Mouse (Mus musculus): Measurements from ENCODE around the gene Rab27a. TPM values are rescaled to one million over a fixed set of nuclear protein-coding genes. Genes with fewer than 3 reads are reported as not detected.

Gene Rab27a
- total and polyA plus RNA-seq, 2 experiments from 2014 or later, result 2.7 to 6.4 TPM

DNA sequence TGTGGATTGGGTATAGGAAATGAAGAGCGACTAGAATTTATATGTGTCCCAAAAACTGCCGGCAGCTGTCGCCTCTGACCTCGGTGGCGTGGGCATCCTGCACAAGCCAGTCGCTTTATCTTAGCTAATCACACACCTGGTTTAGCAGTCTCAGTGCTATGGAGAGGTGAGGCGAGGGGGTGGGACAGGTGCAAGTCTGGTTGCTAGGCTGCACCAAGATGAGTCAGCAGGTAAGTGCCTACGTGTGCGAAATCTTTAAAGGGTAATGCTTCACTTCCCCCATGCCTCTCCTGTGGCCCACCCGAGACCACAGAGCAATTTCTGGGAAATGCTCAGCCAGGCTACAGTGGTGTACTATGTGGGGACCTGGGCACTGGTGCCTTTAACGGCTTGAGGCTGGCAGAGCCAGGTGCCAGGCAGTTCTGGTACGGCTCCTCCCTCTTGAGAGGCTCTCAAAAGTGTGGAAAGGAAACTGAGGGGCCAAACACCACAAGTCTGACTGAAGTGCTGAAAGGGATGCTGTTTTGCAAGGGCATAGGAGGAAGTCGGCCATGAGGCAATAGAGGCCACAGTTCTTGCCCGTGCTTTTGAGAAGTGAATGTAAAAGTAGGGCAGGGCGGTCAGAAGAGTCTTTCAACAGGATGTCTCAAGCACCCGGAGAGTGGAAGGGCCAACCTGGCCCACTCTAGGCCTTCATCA lies 44.7 kb downstream of the Rab27a start:
- peaks cover 2% of the 10 kb centered on the region; the same call in 1 of the 2 replicates for H3K36me3 ChIP-seq (ENCODE audit: insufficient read depth, low read length)
- 81% methylated on average over 16 of the region's 16 CpGs for WGBS
- no peaks in the 10 kb centered on the region for H3K4me1 ChIP-seq (ENCODE audit: insufficient read depth, low read length)
- no peak for ATAC-seq (ENCODE audit: low FRiP score)
- H3K27me3 ChIP-seq (ENCODE audit: insufficient read depth, low read length), result no peaks in the 10 kb centered on the region
- no peak for DNase-seq (ENCODE audit: low spot score)
- TF ChIP-seq CTCF (IDR thresholded peaks at IDR 0.05), result no peak
- H3K9me3 ChIP-seq (ENCODE audit: low read length), result no peaks in the 10 kb centered on the region
- no peak overlapping the region for H3K4me3 ChIP-seq (ENCODE audit: low read depth, low read length)
- no peak overlapping the region for H3K27ac ChIP-seq (ENCODE audit: low read depth, low read length)
- no peak overlapping the region for H3K9ac ChIP-seq (replicated peaks; ENCODE audit: low read length, poor library complexity, severe bottlenecking)
- no peak overlapping the region for H3K4me2 ChIP-seq (ENCODE audit: low read depth, low read length, poor library complexity, severe bottlenecking)

DNA sequence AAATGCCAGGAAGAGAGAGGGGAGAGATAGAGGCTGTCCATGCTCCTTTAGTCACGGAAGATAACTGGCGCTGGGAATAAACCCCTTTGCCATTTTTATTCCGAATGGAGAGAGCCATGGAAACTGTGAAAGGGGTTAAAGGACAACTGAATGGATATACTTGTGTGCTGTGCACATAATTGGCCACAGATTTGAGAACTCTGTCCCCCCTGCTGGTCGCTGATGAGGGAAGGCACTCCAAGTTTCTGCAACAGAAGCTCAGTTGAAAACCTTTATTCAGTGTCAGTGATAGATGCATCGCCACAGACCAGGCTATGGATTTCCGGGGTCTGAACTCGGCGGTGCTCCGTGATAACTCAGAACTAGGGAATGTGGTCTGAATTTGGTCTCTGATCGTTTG lies 45.5 kb downstream of the Rab27a start:
- Histone ChIP-seq H3K4me3 (ENCODE audit: low read depth, low read length) (no peak overlapping the region), H3K4me2 (ENCODE audit: low read depth, low read length, poor library complexity, severe bottlenecking) (no peak overlapping the region), H3K27ac (ENCODE audit: low read depth, low read length) (no peak overlapping the region), H3K36me3 (ENCODE audit: insufficient read depth, low read length) (peaks cover 2% of the 10 kb centered on the region; the same call in 1 of the 2 replicates), H3K9ac (replicated peaks; ENCODE audit: low read length, poor library complexity, severe bottlenecking) (no peak overlapping the region), H3K9me3 (ENCODE audit: low read length) (no peaks in the 10 kb centered on the region), H3K4me1 (ENCODE audit: insufficient read depth, low read length) (no peaks in the 10 kb centered on the region), H3K27me3 (ENCODE audit: insufficient read depth, low read length) (no peaks in the 10 kb centered on the region)
- 0 out of 2 replicates have a peak, but pooled peaks have one; percentile 3 for TF ChIP-seq CTCF (IDR thresholded peaks at IDR 0.05)
- DNase-seq (ENCODE audit: low spot score) (no peak), ATAC-seq (ENCODE audit: low FRiP score) (no peak)
- WGBS, result 72% methylated on average over 10 of the region's 10 CpGs

DNA sequence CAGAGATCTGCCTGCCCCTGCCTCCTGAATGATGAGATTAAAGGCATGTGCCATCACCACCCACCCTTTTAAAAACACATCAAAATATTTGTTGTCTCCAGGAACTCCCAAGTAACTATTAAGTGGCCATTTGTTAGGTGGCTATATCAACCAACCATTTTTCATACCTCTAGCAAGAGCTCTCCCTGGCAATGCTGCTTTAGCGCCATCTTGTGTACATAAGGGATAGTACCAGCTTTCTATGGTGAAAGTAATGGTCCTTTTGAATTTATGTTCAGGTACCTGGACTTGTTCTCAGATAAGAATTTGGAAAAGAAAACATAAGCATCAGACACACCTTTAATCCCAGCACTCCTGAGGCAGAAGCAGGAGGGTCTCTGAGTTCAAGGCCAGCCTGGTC lies 47.1 kb downstream of the Rab27a start:
- Histone ChIP-seq H3K4me3 (ENCODE audit: low read depth, low read length) (no peak overlapping the region), H3K4me1 (ENCODE audit: insufficient read depth, low read length) (no peaks in the 10 kb centered on the region), H3K27ac (ENCODE audit: low read depth, low read length) (no peak overlapping the region), H3K4me2 (ENCODE audit: low read depth, low read length, poor library complexity, severe bottlenecking) (no peak overlapping the region), H3K9ac (replicated peaks; ENCODE audit: low read length, poor library complexity, severe bottlenecking) (no peak overlapping the region), H3K27me3 (ENCODE audit: insufficient read depth, low read length) (no peaks in the 10 kb centered on the region), H3K9me3 (ENCODE audit: low read length) (no peaks in the 10 kb centered on the region), H3K36me3 (ENCODE audit: insufficient read depth, low read length) (no peaks in the 10 kb centered on the region)
- peak; percentile 97 for TF ChIP-seq CTCF (IDR thresholded peaks at IDR 0.05)
- WGBS, result 0% methylated on average over 1 of the region's 1 CpGs
- DNase-seq (ENCODE audit: low spot score), result peak; percentile 79
- ATAC-seq (ENCODE audit: low FRiP score), result no peak

DNA sequence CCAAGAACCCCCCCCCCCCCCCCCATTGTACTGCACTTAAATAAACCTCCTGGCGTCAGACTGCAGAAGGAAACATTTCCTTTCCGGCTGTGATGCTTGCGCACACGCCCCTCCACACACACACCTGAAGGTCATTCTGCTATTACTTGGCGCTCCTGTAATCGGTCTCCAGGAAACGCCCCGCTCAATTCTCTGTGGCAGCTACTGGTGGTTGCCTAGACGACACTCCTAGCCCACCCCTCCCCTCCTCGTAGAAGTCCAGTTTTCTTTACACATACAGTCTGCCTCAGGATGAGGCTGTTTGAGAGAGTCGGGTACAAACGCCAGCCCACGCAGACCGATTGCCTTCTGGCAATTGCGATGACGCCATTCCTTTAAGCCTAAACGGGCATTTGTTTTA lies 49.9 kb downstream of the Rab27a start:
- Histone ChIP-seq H3K9me3 (ENCODE audit: low read length) (no peaks in the 10 kb centered on the region), H3K4me3 (ENCODE audit: low read depth, low read length) (no peak overlapping the region; the same call in 1 of the 2 replicates), H3K36me3 (ENCODE audit: insufficient read depth, low read length) (no peaks in the 10 kb centered on the region), H3K27ac (ENCODE audit: low read depth, low read length) (no peak overlapping the region), H3K4me2 (ENCODE audit: low read depth, low read length, poor library complexity, severe bottlenecking) (peak overlapping the region; percentile 38), H3K27me3 (ENCODE audit: insufficient read depth, low read length) (no peaks in the 10 kb centered on the region), H3K9ac (replicated peaks; ENCODE audit: low read length, poor library complexity, severe bottlenecking) (0 out of 2 replicates have a peak overlapping the region, but pooled peaks have one; percentile 13), H3K4me1 (ENCODE audit: insufficient read depth, low read length) (no peaks in the 10 kb centered on the region)
- 34% methylated on average over 17 of the region's 17 CpGs for WGBS
- DNase-seq (ENCODE audit: low spot score), result peak; percentile 81
- ATAC-seq (ENCODE audit: low FRiP score), result peak; percentile 81
- TF ChIP-seq CTCF (IDR thresholded peaks at IDR 0.05), result no peak

DNA sequence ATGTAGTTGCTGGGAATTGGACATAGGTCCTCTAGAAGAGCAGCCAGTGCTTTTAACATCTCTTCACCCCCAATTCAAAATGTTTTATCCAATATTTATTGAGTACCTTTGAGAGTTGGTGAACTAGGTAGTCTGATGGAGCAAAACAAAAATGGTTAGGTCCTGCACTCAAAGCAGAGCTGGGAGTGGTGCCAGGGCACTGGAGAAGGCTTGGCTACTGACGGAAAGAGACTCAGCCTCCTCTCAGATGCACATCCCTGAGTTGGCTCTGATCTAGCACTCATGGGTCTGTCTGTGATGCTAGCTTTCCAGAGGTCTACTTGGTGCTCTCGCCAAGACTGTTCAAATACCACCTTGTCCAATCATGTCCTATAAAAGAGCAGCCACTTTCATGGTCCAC lies 53.2 kb downstream of the Rab27a start:
- Histone ChIP-seq H3K4me1 (ENCODE audit: insufficient read depth, low read length) (no peaks in the 10 kb centered on the region), H3K27me3 (ENCODE audit: insufficient read depth, low read length) (peaks cover 10% of the 10 kb centered on the region; the same call in 1 of the 2 replicates), H3K36me3 (ENCODE audit: insufficient read depth, low read length) (no peaks in the 10 kb centered on the region), H3K27ac (ENCODE audit: low read depth, low read length) (no peak overlapping the region), H3K4me3 (ENCODE audit: low read depth, low read length) (no peak overlapping the region), H3K9me3 (ENCODE audit: low read length) (no peaks in the 10 kb centered on the region), H3K9ac (replicated peaks; ENCODE audit: low read length, poor library complexity, severe bottlenecking) (no peak overlapping the region), H3K4me2 (ENCODE audit: low read depth, low read length, poor library complexity, severe bottlenecking) (no peak overlapping the region)
- DNase-seq (ENCODE audit: low spot score), result no peak
- 74% methylated on average over 2 of the region's 2 CpGs for WGBS
- TF ChIP-seq CTCF (IDR thresholded peaks at IDR 0.05), result no peak
- ATAC-seq (ENCODE audit: low FRiP score), result no peak

DNA sequence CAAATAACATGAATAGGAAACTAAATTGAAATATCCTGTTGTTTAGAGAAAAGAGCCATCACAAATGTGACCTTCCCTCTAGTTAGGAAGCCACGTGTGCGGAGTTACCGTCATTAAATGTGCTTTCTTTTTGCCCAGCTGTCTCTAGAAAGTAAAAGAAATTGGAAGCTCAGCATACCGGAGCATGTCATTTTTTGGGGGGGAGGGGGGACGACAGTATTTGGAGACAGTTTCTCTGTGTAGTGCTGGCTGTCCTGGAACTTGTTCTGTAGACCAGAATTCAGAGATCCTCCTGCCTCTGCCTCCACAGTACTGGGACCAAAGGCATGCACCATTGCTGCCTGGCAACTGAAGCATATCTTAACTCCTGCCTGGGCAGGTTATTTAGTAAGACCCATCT lies 56.9 kb downstream of the Rab27a start, which contains the start of gene Khdc3:
TSS of gene Khdc3 (plus strand) at position 301 of the 400 bp plus-strand sequence.
- ATAC-seq (ENCODE audit: low FRiP score), result no peak
- H3K9me3 ChIP-seq (ENCODE audit: low read length), result no peaks in the 10 kb centered on the region
- DNase-seq (ENCODE audit: low spot score), result no peak
- no peak within 1 kb of the TSS for H3K4me2 ChIP-seq (ENCODE audit: low read depth, low read length, poor library complexity, severe bottlenecking)
- H3K27me3 ChIP-seq (ENCODE audit: insufficient read depth, low read length), result peaks cover 13% of the 10 kb centered on the region; the same call in 1 of the 2 replicates
- TF ChIP-seq CTCF (IDR thresholded peaks at IDR 0.05), result no peak
- WGBS, result 84% methylated on average over 5 of the region's 5 CpGs
- no peaks in the 10 kb centered on the region for H3K36me3 ChIP-seq (ENCODE audit: insufficient read depth, low read length)
- no peak within 1 kb of the TSS for H3K4me3 ChIP-seq (ENCODE audit: low read depth, low read length)
- no peak within 1 kb of the TSS for H3K9ac ChIP-seq (replicated peaks; ENCODE audit: low read length, poor library complexity, severe bottlenecking)
- H3K4me1 ChIP-seq (ENCODE audit: insufficient read depth, low read length), result 0 out of 2 replicates have a peak, but pooled peaks cover 4% of the 10 kb centered on the region
- no peak within 1 kb of the TSS for H3K27ac ChIP-seq (ENCODE audit: low read depth, low read length)

All from midbrain, postnatal 0 days (tissue).